Mouse (Mus musculus) bone marrow, adult 2 months (tissue): ENCODE measurements at regions not wholly inside any gene's neighbourhood (a gene's known extent, or its start where the extent isn't known, plus 50 kb on each side); places are given as distances from the start of the nearest gene placed in this dataset.

Experiments used
- CTCF ChIP-seq: fragments of 200-500 bp; IDR thresholded peaks from 2 replicates; pipeline ENCODE4 v1.5.1; 2011; ENCODE audit warnings: low read length, control low read depth; ENCODE audit not compliant: control insufficient read depth, insufficient read depth
- POLR2A ChIP-seq: fragments of 200-500 bp; IDR thresholded peaks from 2 replicates; pipeline ENCODE4 v1.6.1; 2011; ENCODE audit warnings: low read depth, mild to moderate bottlenecking, control low read depth, low read length, borderline replicate concordance; ENCODE audit not compliant: control insufficient read depth

- TF ChIP-seq CTCF (no peak), POLR2A (no peak)
Measured at GRCm38 (mm10) chr13:83216454-83216853, 287.4 kb upstream of the Mef2c start.
